Mouse (Mus musculus): ENCODE measurements around the gene Slc30a1. TPM values are rescaled to one million over a fixed set of nuclear protein-coding genes. Genes with fewer than 3 reads are reported as not detected.
A peak's percentile ranks its signal among the peaks of the same experiment; 100 is the strongest.

Slc30a1 gene
- total RNA-seq, 2 experiments from 2014 or later: 35.5 to 37.1 TPM

DNA sequence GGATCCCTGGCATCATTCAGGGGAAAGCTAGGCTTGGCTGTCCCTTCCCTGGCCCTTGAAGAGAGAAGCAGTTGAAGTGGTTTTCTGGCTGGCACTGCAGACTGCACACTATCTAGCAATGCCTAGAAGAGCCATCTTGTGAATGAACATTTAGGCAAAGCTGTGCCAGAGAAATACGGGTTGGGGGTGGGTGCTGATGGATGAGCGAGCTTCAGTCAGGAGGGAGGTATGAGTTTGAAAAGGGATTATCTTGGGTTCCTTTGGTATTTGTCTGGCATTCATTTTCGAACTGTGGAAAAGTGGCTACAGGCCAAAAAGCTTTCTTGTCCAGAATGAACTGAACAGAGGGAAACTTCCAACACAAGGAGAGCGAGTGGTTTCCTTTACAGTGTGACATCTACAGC is 28.0 kb upstream of the Slc30a1 start:
- DNase-seq (ENCODE audit: low spot score in 2 of 2): peak in 1 of 2 experiments; percentile 19
- no peak for TF ChIP-seq CTCF (conservative IDR thresholded peaks at IDR 0.05)
- Histone ChIP-seq H3K4me3 (no peak overlapping the region), H3K27ac (no peak overlapping the region)

DNA sequence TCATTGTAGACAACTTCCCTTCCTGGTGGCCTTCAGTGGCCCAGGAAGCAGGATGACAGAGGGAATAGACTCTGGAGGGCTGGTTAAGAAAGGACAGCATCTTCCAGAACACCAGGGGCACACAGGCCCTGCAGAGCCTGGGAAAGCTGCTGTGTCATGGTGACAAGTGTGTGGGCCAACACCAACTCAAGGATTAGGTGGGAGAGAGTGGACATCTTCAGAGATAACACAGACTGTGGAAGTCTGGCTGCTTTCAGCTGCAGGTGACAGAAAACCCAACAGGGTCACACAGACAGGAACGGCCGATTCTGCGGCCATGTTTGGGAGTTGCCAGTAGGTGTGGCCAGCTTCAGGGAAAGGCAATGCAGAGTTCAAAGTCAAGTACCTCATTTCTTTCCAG is 26.3 kb upstream of the Slc30a1 start:
- DNase-seq (ENCODE audit: low spot score in 2 of 2): no peak
- Histone ChIP-seq H3K4me3 (no peak overlapping the region), H3K27ac (no peak overlapping the region)
- no peak for TF ChIP-seq CTCF (conservative IDR thresholded peaks at IDR 0.05)

DNA sequence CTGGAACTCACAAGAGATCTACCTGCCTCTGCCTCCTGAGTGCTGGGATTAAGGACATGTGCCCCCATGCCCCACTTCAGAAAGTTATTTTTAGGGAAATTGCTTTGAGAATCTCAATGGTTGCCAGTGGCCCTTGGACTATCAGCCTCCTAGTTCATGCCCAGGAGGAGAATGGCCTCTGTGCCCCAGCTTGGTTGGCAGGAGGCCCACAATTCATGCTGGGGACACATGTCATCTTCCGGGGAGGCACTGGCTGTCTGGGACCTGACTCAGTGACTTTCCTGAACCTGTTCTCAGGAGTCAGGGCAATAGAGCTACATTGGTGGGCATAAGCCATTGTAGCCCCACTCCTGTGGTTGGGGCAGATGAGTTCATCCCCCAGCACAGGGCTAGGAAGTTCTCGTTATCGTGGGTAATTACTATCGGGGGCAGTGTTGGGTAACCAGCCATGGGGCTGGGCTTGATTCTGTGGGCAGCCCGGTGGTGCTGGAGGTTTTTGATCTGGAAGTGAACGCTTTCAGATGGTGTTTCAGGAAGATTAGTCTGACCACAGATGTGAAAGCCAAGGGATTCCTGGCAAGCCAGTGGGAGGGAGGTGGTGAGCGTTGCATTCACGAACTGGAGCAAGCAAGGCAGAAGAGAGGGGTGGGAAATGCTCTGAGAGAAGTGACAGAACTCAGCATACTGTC is 25.5 kb upstream of the Slc30a1 start:
- DNase-seq (ENCODE audit: low spot score in 2 of 2): no peak
- TF ChIP-seq CTCF (conservative IDR thresholded peaks at IDR 0.05): no peak
- H3K4me3 ChIP-seq: no peak overlapping the region

DNA sequence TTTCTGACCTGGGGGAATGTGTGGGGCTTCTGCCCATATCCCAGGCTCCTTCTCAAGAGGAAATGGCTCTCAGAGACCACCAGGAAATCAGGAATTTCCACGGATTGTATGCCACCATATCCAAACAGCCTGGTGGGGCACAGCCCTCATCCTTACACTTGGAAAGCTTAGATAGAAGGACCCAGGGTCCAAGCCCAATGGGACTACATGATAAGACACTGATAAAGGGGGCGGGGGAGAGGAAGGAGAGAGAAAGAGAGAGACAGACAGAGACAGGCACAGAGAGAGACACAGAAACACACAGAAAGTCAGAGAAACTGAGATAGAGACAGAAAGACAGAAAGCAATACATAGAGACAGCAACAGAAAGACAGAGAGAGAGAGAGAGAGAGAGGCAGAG is 24.9 kb upstream of the Slc30a1 start:
- H3K27ac ChIP-seq: no peak overlapping the region
- no peak for DNase-seq (ENCODE audit: low spot score in 2 of 2)
- no peak for TF ChIP-seq CTCF (conservative IDR thresholded peaks at IDR 0.05)

More for the DNA sequence above, 25.5 kb upstream of the Slc30a1 start:
- H3K27ac ChIP-seq: no peak overlapping the region

DNA sequence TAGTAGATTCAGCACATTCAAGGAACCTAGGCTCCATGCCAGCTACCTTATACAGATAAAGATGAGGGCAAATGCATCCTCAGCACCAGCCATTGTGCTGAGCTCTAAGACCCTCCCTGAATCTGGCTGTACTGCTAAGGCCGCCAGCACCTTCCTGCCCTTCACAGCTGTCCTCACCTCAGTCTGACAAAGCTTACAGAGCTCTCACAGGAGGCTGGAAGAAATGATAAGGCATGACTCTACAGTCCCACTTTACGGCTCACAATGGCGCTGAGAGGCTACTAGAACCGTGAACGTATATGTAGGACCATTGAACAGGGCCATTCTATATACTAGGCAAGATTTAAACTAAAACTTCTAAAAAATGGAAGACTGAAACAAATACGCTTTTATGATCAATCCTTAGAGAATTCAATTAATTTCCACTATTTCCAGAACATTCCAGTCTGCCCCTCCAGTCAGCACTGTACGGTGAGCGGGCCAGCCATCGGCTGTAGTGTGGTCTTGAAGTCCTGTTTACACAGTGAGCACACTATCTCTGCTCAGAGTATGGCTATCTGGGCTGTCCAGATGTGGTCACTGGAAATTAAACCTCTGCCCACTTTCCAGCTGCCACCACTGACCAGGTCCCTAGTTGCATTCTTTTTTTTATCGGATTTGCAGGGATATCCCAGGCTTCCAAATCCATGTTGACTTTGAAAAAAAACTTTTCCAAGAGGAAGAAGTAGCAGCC is 23.9 kb upstream of the Slc30a1 start:
- DNase-seq (ENCODE audit: low spot score in 2 of 2): no peak
- Histone ChIP-seq H3K27ac (no peak overlapping the region), H3K4me3 (no peak overlapping the region)
- no peak for TF ChIP-seq CTCF (conservative IDR thresholded peaks at IDR 0.05)

More for the DNA sequence above, 24.9 kb upstream of the Slc30a1 start:
- H3K4me3 ChIP-seq: no peak overlapping the region

DNA sequence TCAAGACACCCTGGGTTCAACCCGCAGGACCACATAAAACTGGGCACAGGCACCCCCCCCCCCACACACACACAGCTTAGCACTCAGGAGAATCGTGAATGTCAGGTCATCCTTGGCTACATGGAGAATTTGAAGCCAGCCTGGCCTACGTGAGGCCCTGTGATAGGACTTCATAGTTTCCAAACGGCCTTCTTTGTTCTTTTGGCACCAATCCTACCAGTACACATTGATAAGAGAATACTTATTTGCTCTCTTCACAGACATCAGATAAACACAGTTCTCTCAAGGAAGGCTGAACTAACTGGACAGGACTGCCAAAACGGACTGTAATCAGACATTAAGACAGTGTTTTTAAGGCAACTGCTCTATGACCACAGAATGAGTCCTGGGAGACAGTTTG is 22.9 kb upstream of the Slc30a1 start:
- Histone ChIP-seq H3K27ac (no peak overlapping the region), H3K4me3 (no peak overlapping the region)
- no peak for TF ChIP-seq CTCF (conservative IDR thresholded peaks at IDR 0.05)
- no peak for DNase-seq (ENCODE audit: low spot score in 2 of 2)

DNA sequence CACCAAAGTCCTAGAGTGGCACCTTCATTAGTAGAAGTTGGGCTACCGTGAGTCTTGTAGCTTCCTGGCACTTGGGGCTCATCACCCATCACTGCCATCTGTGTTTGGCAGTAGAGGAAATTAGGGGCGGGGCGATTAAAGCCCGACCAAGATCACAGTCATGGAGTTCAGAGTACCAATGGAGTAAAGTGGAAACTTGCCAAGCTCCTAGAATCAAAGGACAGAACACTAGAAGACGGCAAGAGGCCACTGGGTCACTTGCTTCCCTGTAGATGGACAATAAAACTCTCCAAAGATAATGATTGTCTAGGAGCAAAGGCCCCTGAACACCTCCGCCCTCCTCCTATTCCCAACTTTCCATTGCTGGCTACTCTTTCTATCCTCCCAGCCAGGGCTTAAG is 14.7 kb upstream of the Slc30a1 start:
- TF ChIP-seq CTCF (conservative IDR thresholded peaks at IDR 0.05): no peak
- H3K4me3 ChIP-seq: no peak overlapping the region
- DNase-seq (ENCODE audit: low spot score in 2 of 2): no peak
- H3K27ac ChIP-seq: no peak overlapping the region

DNA sequence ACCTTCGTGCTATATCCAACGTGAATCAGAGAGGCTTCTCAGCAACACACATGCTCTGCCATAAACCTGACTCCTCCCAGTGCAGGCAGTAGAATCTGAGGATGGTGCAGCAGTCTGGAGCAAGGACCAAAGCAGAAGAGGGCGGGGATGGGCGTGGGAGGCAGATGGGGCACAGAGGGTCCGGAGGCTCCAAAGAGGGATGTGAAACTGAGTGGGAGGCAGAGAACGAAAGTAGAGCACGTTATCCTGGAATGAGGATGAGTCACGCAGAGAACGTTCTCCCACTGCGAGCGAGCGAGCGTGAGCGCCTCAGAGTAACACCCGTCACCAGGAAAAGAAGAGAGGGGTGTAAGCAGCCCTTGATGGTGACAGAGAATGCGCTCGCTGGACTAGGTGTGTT is 12.2 kb upstream of the Slc30a1 start:
- TF ChIP-seq CTCF (conservative IDR thresholded peaks at IDR 0.05): no peak
- peak; percentile 57 to 75 for DNase-seq (ENCODE audit: low spot score in 2 of 2)
- H3K27ac ChIP-seq: peak overlapping the region; percentile 75
- H3K4me3 ChIP-seq: peak overlapping the region; percentile 27; the same call in 1 of the 2 replicates

DNA sequence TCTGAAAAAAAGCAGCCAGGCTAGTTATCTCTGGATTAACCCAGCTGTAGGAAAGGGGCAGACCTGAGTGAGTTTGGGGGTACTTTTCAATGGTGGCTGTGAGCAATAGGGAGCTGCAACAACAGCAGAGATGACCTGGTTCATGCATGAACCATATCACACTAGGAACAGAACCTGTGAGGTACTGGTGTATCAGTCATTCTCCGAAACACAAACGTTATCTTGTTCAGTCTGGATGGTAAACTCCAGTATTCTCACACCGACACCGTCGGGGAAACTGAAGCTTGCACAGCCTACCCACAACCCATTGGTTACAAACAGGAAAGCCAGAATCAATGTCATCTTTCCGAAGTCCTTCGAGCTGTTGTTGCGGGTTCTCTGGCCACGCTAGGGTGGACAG is 11.7 kb upstream of the Slc30a1 start:
- Histone ChIP-seq H3K4me3 (peak overlapping the region; percentile 27; the same call in 1 of the 2 replicates), H3K27ac (peak overlapping the region; percentile 75)
- DNase-seq (ENCODE audit: low spot score in 2 of 2): no peak
- TF ChIP-seq CTCF (conservative IDR thresholded peaks at IDR 0.05): no peak

DNA sequence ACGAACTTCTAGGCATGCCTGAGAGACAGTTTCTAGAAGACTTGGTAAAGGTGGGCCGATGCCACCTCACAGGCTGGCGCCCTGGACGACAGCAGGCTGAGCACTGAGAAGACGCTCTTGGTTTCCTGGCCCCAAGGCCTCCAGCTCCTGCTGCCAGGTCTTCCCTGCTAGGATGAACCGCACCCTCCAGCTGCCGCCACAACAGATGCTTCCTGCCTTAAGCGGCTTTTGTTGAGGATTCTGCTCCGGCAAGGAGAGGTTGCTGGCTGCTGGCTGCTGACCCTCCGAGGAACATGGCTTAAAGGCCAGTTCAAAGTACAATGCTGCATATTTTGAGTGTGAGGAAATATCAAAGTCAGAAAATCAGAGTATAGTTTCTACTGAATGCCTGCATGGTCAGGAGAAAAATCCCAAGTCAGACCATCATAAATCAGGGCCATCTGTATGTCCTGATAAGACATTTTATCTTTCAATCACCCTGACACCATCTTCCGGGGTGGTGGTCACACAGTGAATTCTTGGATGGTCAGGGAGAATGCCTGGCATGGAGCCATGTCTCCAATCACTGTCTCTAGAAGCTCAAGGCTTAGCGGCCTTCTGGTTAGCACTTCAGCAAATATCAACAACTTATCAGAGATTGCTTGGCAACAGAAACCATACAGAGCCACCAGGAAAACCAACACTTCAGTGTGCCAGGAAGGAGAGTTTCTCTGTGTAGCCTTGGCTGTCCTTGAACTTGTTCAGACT is 9.6 kb upstream of the Slc30a1 start:
- no peak for TF ChIP-seq CTCF (conservative IDR thresholded peaks at IDR 0.05)
- no peak for DNase-seq (ENCODE audit: low spot score in 2 of 2)
- Histone ChIP-seq H3K4me3 (no peak overlapping the region), H3K27ac (peak overlapping the region; percentile 43; the same call in 1 of the 2 replicates)

DNA sequence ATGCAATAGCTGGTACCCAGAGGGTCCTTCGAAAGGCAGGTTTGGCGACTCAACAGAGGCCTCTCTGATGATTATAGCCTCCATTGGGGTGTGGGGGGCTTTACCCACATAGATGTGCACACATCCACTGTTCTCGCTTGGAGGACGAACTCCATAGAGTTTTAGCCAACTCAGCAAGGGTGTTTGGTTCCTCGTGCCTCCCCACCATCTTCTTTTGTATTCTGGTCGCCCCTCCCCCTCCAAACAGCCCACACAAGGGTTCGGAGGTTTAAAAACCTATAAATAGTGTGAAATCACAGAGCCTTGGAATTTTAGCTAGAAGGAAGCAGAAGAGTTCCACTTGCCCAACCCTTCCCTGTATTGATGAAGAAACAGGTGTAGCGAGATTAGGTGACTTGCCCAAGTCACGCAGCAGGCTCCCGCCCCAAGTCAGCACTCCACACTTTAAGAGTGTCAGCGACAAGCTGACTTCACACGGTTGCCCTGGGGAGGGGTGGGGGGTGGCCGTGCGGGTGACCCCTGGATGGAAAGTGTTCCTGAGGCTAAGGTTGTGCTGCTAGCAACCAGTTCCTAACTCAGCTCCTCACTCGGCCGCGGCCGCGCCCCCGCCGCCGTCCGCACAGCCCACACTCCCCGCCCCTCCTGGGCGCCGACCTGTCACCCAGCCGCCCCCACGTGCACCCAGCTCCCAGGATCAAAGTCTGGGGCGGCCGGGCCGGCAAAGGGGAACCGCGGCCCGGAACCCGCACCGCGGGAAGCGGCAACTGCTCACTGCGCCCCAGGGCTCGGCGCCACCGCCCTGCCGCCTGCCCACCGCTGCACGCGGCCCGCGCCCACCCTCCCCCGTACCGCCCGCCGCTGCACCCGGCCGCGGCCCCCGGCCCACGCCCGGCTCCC is 682 bp upstream of the Slc30a1 start:
- no peak for TF ChIP-seq CTCF (conservative IDR thresholded peaks at IDR 0.05)
- DNase-seq (ENCODE audit: low spot score in 2 of 2): no peak
- Histone ChIP-seq H3K27ac (peak overlapping the region; percentile 96), H3K4me3 (peak overlapping the region; percentile 77)

DNA sequence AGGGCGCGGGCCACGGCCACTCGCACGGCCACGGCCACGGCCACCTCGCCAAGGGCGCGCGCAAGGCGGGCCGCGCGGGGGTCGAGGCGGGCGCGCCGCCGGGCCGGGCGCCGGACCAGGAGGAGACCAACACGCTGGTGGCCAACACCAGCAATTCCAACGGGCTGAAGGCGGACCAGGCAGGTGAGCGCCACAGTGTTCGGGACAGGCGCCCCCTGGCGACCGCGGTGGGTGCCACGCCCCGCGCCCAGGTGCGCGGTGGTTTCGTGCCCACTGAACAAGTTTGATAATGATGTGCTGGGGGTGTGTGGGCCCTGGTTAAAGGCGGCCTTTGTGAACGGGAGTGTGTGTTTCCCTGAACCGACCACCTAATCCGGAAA is 854 bp downstream of the Slc30a1 start:
- DNase-seq (ENCODE audit: low spot score in 2 of 2): peak; percentile 67 to 78
- TF ChIP-seq CTCF (conservative IDR thresholded peaks at IDR 0.05): peak; percentile 87
- Histone ChIP-seq H3K4me3 (peak overlapping the region; percentile 74), H3K27ac (peak overlapping the region; percentile 99)

Data from layer of hippocampus, adult 2 months (tissue).